Mouse (Mus musculus): ENCODE measurements around the gene Ryr2.

GRCm38 (mm10) chr13:12044751-12045150 is 62.0 kb downstream of the Ryr2 start:
- no peak for TF ChIP-seq CTCF (IDR thresholded peaks at IDR 0.05; ENCODE audit: control insufficient read depth, insufficient read depth, insufficient read length)
- no peak for TF ChIP-seq USF1 (IDR thresholded peaks at IDR 0.05; ENCODE audit: low read depth)
- TF ChIP-seq MAX (IDR thresholded peaks at IDR 0.05): no peak
- no peak for TF ChIP-seq CEBPB (IDR thresholded peaks at IDR 0.05; ENCODE audit: low read depth)
- no peak for TF ChIP-seq MYOG (IDR thresholded peaks at IDR 0.05; ENCODE audit: control insufficient read depth, extremely low read depth, insufficient read length)
- TF ChIP-seq MYOD1 (IDR thresholded peaks at IDR 0.05; ENCODE audit: control insufficient read depth, insufficient read length, low read depth): no peak
- no peak for TF ChIP-seq FOSL1 (IDR thresholded peaks at IDR 0.05; ENCODE audit: insufficient read depth, low read length, poor library complexity, severe bottlenecking)
